Mouse (Mus musculus): ENCODE data around the gene Sfxn5. TPM values are rescaled to one million over a fixed set of nuclear protein-coding genes. Genes with fewer than 3 reads are reported as not detected.

Sfxn5 gene
- polyA plus RNA-seq, 1 experiment: 27.9 TPM

GRCm38 (mm10) chr6:85336944-85337343, 3.7 kb upstream of the Sfxn5 start:
- peaks cover 2% of the 10 kb centered on the region; the same call in 1 of the 2 replicates for H3K4me1 ChIP-seq (ENCODE audit: control insufficient read depth, insufficient read depth, low read length)
- H3K27ac ChIP-seq (ENCODE audit: control insufficient read depth, insufficient read depth, low read depth, low read length, poor library complexity): no peak overlapping the region
- H3K4me3 ChIP-seq (replicated peaks; ENCODE audit: control insufficient read depth, low read depth, low read length): no peak overlapping the region
- TF ChIP-seq POLR2A (IDR thresholded peaks at IDR 0.05; ENCODE audit: borderline replicate concordance, control insufficient read depth, low read depth, low read length): no peak
- TF ChIP-seq CTCF (IDR thresholded peaks at IDR 0.05; ENCODE audit: control insufficient read depth, insufficient read depth, low read length): no peak
- 90% methylated on average over 9 of the region's 9 CpGs for whole genome bisulfite sequencing

- no peak overlapping the region for H3K27ac ChIP-seq (ENCODE audit: control insufficient read depth, insufficient read depth, low read depth, low read length, poor library complexity)
- H3K4me1 ChIP-seq (ENCODE audit: control insufficient read depth, insufficient read depth, low read length): peaks cover 2% of the 10 kb centered on the region; the same call in 1 of the 2 replicates
- no peak for TF ChIP-seq CTCF (IDR thresholded peaks at IDR 0.05; ENCODE audit: control insufficient read depth, insufficient read depth, low read length)
- TF ChIP-seq POLR2A (IDR thresholded peaks at IDR 0.05; ENCODE audit: borderline replicate concordance, control insufficient read depth, low read depth, low read length): no peak
- WGBS: 75% methylated on average over 3 of the region's 3 CpGs
- H3K4me3 ChIP-seq (replicated peaks; ENCODE audit: control insufficient read depth, low read depth, low read length): no peak overlapping the region
Measured at GRCm38 (mm10) chr6:85335352-85335751, 2.1 kb upstream of the Sfxn5 start.

- no peak overlapping the region for H3K4me3 ChIP-seq (replicated peaks; ENCODE audit: control insufficient read depth, low read depth, low read length)
- H3K4me1 ChIP-seq (ENCODE audit: control insufficient read depth, insufficient read depth, low read length): peaks cover 2% of the 10 kb centered on the region; the same call in 1 of the 2 replicates
- TF ChIP-seq POLR2A (IDR thresholded peaks at IDR 0.05; ENCODE audit: borderline replicate concordance, control insufficient read depth, low read depth, low read length) (no peak), CTCF (IDR thresholded peaks at IDR 0.05; ENCODE audit: control insufficient read depth, insufficient read depth, low read length) (no peak)
- WGBS: 84% methylated on average over 5 of the region's 5 CpGs
- H3K27ac ChIP-seq (ENCODE audit: control insufficient read depth, insufficient read depth, low read depth, low read length, poor library complexity): no peak overlapping the region
Measured at GRCm38 (mm10) chr6:85334851-85335250, 1.6 kb upstream of the Sfxn5 start.

GRCm38 (mm10) chr6:85334251-85334650, 1.0 kb upstream of the Sfxn5 start:
- TF ChIP-seq CTCF (IDR thresholded peaks at IDR 0.05; ENCODE audit: control insufficient read depth, insufficient read depth, low read length): no peak
- TF ChIP-seq POLR2A (IDR thresholded peaks at IDR 0.05; ENCODE audit: borderline replicate concordance, control insufficient read depth, low read depth, low read length): no peak
- Histone ChIP-seq H3K27ac (ENCODE audit: control insufficient read depth, insufficient read depth, low read depth, low read length, poor library complexity) (no peak overlapping the region), H3K4me3 (replicated peaks; ENCODE audit: control insufficient read depth, low read depth, low read length) (no peak overlapping the region), H3K4me1 (ENCODE audit: control insufficient read depth, insufficient read depth, low read length) (no peaks in the 10 kb centered on the region; the same call in 1 of the 2 replicates)

GRCm38 (mm10) chr6:85333732-85334131, 510 bp upstream of the Sfxn5 start:
- TF ChIP-seq POLR2A (IDR thresholded peaks at IDR 0.05; ENCODE audit: borderline replicate concordance, control insufficient read depth, low read depth, low read length) (no peak), CTCF (IDR thresholded peaks at IDR 0.05; ENCODE audit: control insufficient read depth, insufficient read depth, low read length) (no peak)
- peak overlapping the region; percentile 1; the same call in 1 of the 2 replicates for H3K27ac ChIP-seq (ENCODE audit: control insufficient read depth, insufficient read depth, low read depth, low read length, poor library complexity)
- 1% methylated on average over 13 of the region's 13 CpGs for WGBS
- H3K4me3 ChIP-seq (replicated peaks; ENCODE audit: control insufficient read depth, low read depth, low read length): peak overlapping the region; percentile 85
- H3K4me1 ChIP-seq (ENCODE audit: control insufficient read depth, insufficient read depth, low read length): no peaks in the 10 kb centered on the region; the same call in 1 of the 2 replicates

- WGBS: 3% methylated on average over 41 of the region's 41 CpGs
Measured at GRCm38 (mm10) chr6:85332351-85332999, 747 bp downstream of the Sfxn5 start.

GRCm38 (mm10) chr6:85331736-85332135, 1.5 kb downstream of the Sfxn5 start:
- no peak overlapping the region for H3K27ac ChIP-seq (ENCODE audit: control insufficient read depth, insufficient read depth, low read depth, low read length, poor library complexity)
- H3K4me1 ChIP-seq (ENCODE audit: control insufficient read depth, insufficient read depth, low read length): peaks cover 1% of the 10 kb centered on the region
- 74% methylated on average over 8 of the region's 8 CpGs for WGBS
- no peak for TF ChIP-seq POLR2A (IDR thresholded peaks at IDR 0.05; ENCODE audit: borderline replicate concordance, control insufficient read depth, low read depth, low read length)
- no peak for TF ChIP-seq CTCF (IDR thresholded peaks at IDR 0.05; ENCODE audit: control insufficient read depth, insufficient read depth, low read length)
- peak overlapping the region; percentile 44 for H3K4me3 ChIP-seq (replicated peaks; ENCODE audit: control insufficient read depth, low read depth, low read length)

More at GRCm38 (mm10) chr6:85332351-85332999, 747 bp downstream of the Sfxn5 start:
- Histone ChIP-seq H3K4me1 (ENCODE audit: control insufficient read depth, insufficient read depth, low read length) (no peaks in the 10 kb centered on the region; the same call in 1 of the 2 replicates), H3K4me3 (replicated peaks; ENCODE audit: control insufficient read depth, low read depth, low read length) (peak overlapping the region; percentile 85), H3K27ac (ENCODE audit: control insufficient read depth, insufficient read depth, low read depth, low read length, poor library complexity) (peak overlapping the region; percentile 89)
- TF ChIP-seq CTCF (IDR thresholded peaks at IDR 0.05; ENCODE audit: control insufficient read depth, insufficient read depth, low read length) (peak; percentile 8; the same call in 1 of the 2 replicates), POLR2A (IDR thresholded peaks at IDR 0.05; ENCODE audit: borderline replicate concordance, control insufficient read depth, low read depth, low read length) (peak; percentile 3; the same call in 1 of the 2 replicates)

- H3K4me1 ChIP-seq (ENCODE audit: control insufficient read depth, insufficient read depth, low read length): peaks cover 2% of the 10 kb centered on the region
- TF ChIP-seq CTCF (IDR thresholded peaks at IDR 0.05; ENCODE audit: control insufficient read depth, insufficient read depth, low read length): no peak
- no peak for TF ChIP-seq POLR2A (IDR thresholded peaks at IDR 0.05; ENCODE audit: borderline replicate concordance, control insufficient read depth, low read depth, low read length)
- H3K27ac ChIP-seq (ENCODE audit: control insufficient read depth, insufficient read depth, low read depth, low read length, poor library complexity): no peak overlapping the region
- H3K4me3 ChIP-seq (replicated peaks; ENCODE audit: control insufficient read depth, low read depth, low read length): peak overlapping the region; percentile 5
- 64% methylated on average over 6 of the region's 6 CpGs for WGBS
Measured at GRCm38 (mm10) chr6:85331221-85331735, 1.9 kb downstream of the Sfxn5 start.

All from bone marrow, adult 2 months (tissue).